Mouse (Mus musculus): ENCODE results near the gene Lims1. TPM values are rescaled to one million over a fixed set of nuclear protein-coding genes. Genes with fewer than 3 reads are reported as not detected.
"Not testable (repeated sequence)": the region's sequence is repeated elsewhere in the genome, so short reads cannot be mapped to it uniquely, and the experiment has no call there.

Lims1 gene
- polyA plus RNA-seq, 1 experiment from 2014 or later: 143 TPM

- H3K27ac ChIP-seq; H3K9ac ChIP-seq; H3K27me3 ChIP-seq (replicated peaks); H3K4me3 ChIP-seq (replicated peaks); H3K9me3 ChIP-seq; H3K36me3 ChIP-seq; ATAC-seq; H3K4me2 ChIP-seq (replicated peaks): not testable (repeated sequence)
- peaks cover 13% of the 10 kb centered on the region; the same call in 1 of the 2 replicates for H3K4me1 ChIP-seq (replicated peaks)
- WGBS: 93% methylated on average over 6 of the region's 6 CpGs
Observed at GRCm38 (mm10) chr10:58327836-58328235, 4.6 kb downstream of the Lims1 start.

GRCm38 (mm10) chr10:58328517-58329108, 5.3 kb downstream of the Lims1 start:
- Histone ChIP-seq H3K27me3 (replicated peaks) (no peaks in the 10 kb centered on the region), H3K9me3 (no peaks in the 10 kb centered on the region), H3K4me1 (replicated peaks) (peaks cover 13% of the 10 kb centered on the region; the same call in 1 of the 2 replicates), H3K27ac (no peak overlapping the region), H3K4me3 (replicated peaks) (no peak overlapping the region), H3K9ac (no peak overlapping the region), H3K4me2 (replicated peaks) (no peak overlapping the region), H3K36me3 (peaks cover 2% of the 10 kb centered on the region; the same call in 1 of the 2 replicates)
- ATAC-seq: no peak
- WGBS: 94% methylated on average over 8 of the region's 8 CpGs

- no peak overlapping the region for H3K27ac ChIP-seq
- H3K9me3 ChIP-seq: no peaks in the 10 kb centered on the region
- H3K36me3 ChIP-seq: peaks cover 2% of the 10 kb centered on the region; the same call in 1 of the 2 replicates
- no peaks in the 10 kb centered on the region for H3K27me3 ChIP-seq (replicated peaks)
- peaks cover 11% of the 10 kb centered on the region for H3K4me1 ChIP-seq (replicated peaks)
- no peak overlapping the region for H3K9ac ChIP-seq
- no peak for ATAC-seq
- no peak overlapping the region for H3K4me3 ChIP-seq (replicated peaks)
- no peak overlapping the region for H3K4me2 ChIP-seq (replicated peaks)
Observed at GRCm38 (mm10) chr10:58330635-58331034, 7.4 kb downstream of the Lims1 start.

GRCm38 (mm10) chr10:58331741-58332140, 8.5 kb downstream of the Lims1 start:
- Histone ChIP-seq H3K4me2 (replicated peaks) (no peak overlapping the region), H3K4me1 (replicated peaks) (peaks cover 7% of the 10 kb centered on the region), H3K27me3 (replicated peaks) (no peaks in the 10 kb centered on the region), H3K27ac (no peak overlapping the region), H3K9ac (no peak overlapping the region), H3K36me3 (peaks cover 2% of the 10 kb centered on the region; the same call in 1 of the 2 replicates), H3K4me3 (replicated peaks) (no peak overlapping the region), H3K9me3 (no peaks in the 10 kb centered on the region)
- no peak for ATAC-seq

- Histone ChIP-seq H3K27me3 (replicated peaks) (no peaks in the 10 kb centered on the region), H3K4me3 (replicated peaks) (no peak overlapping the region), H3K9ac (no peak overlapping the region), H3K4me2 (replicated peaks) (no peak overlapping the region), H3K9me3 (no peaks in the 10 kb centered on the region), H3K36me3 (peaks cover 2% of the 10 kb centered on the region; the same call in 1 of the 2 replicates), H3K4me1 (replicated peaks) (peaks cover 8% of the 10 kb centered on the region), H3K27ac (no peak overlapping the region)
- WGBS: 73% methylated on average over 5 of the region's 5 CpGs
- ATAC-seq: no peak
Observed at GRCm38 (mm10) chr10:58333414-58333813, 10.1 kb downstream of the Lims1 start.

GRCm38 (mm10) chr10:58336156-58336555, 12.9 kb downstream of the Lims1 start:
- Histone ChIP-seq H3K36me3 (no peaks in the 10 kb centered on the region), H3K4me1 (replicated peaks) (peaks cover 10% of the 10 kb centered on the region), H3K27me3 (replicated peaks) (no peaks in the 10 kb centered on the region), H3K9ac (no peak overlapping the region), H3K9me3 (no peaks in the 10 kb centered on the region), H3K4me3 (replicated peaks) (no peak overlapping the region), H3K4me2 (replicated peaks) (no peak overlapping the region), H3K27ac (peak overlapping the region; percentile 71)
- peak; percentile 68 for ATAC-seq
- 53% methylated on average over 1 of the region's 1 CpGs for WGBS

- H3K27ac ChIP-seq: 0 out of 2 replicates have a peak overlapping the region, but pooled peaks have one; percentile 71
- not testable (repeated sequence) for H3K27me3 ChIP-seq (replicated peaks); ATAC-seq; H3K36me3 ChIP-seq; H3K9ac ChIP-seq; H3K4me3 ChIP-seq (replicated peaks); H3K9me3 ChIP-seq; H3K4me2 ChIP-seq (replicated peaks)
- WGBS: 91% methylated on average over 4 of the region's 4 CpGs
- peaks cover 12% of the 10 kb centered on the region for H3K4me1 ChIP-seq (replicated peaks)
Observed at GRCm38 (mm10) chr10:58337091-58337490, 13.8 kb downstream of the Lims1 start.

- Histone ChIP-seq H3K4me1 (replicated peaks) (peaks cover 18% of the 10 kb centered on the region), H3K4me3 (replicated peaks) (no peak overlapping the region), H3K36me3 (no peaks in the 10 kb centered on the region), H3K4me2 (replicated peaks) (no peak overlapping the region), H3K27me3 (replicated peaks) (no peaks in the 10 kb centered on the region), H3K27ac (no peak overlapping the region), H3K9ac (no peak overlapping the region), H3K9me3 (no peaks in the 10 kb centered on the region)
- no peak for ATAC-seq
- WGBS: 24% methylated on average over 1 of the region's 1 CpGs
Observed at GRCm38 (mm10) chr10:58338590-58338989, 15.3 kb downstream of the Lims1 start.

- Histone ChIP-seq H3K4me2 (replicated peaks) (no peak overlapping the region), H3K4me3 (replicated peaks) (no peak overlapping the region), H3K27ac (peak overlapping the region; percentile 81), H3K27me3 (replicated peaks) (no peaks in the 10 kb centered on the region), H3K4me1 (replicated peaks) (peaks cover 12% of the 10 kb centered on the region; the same call in 1 of the 2 replicates), H3K9ac (no peak overlapping the region), H3K36me3 (no peaks in the 10 kb centered on the region), H3K9me3 (no peaks in the 10 kb centered on the region)
- peak; percentile 89 for ATAC-seq
- WGBS: 31% methylated on average over 2 of the region's 2 CpGs
Observed at GRCm38 (mm10) chr10:58341685-58342084, 18.4 kb downstream of the Lims1 start.

GRCm38 (mm10) chr10:58342199-58342598, 18.9 kb downstream of the Lims1 start:
- Histone ChIP-seq H3K27me3 (replicated peaks) (no peaks in the 10 kb centered on the region), H3K4me2 (replicated peaks) (no peak overlapping the region), H3K9ac (no peak overlapping the region), H3K36me3 (no peaks in the 10 kb centered on the region), H3K27ac (peak overlapping the region; percentile 81), H3K4me3 (replicated peaks) (no peak overlapping the region), H3K9me3 (no peaks in the 10 kb centered on the region), H3K4me1 (replicated peaks) (peaks cover 12% of the 10 kb centered on the region; the same call in 1 of the 2 replicates)
- no peak for ATAC-seq
- WGBS: 37% methylated on average over 2 of the region's 2 CpGs

GRCm38 (mm10) chr10:58343552-58343951, 20.3 kb downstream of the Lims1 start:
- no peak overlapping the region for H3K4me3 ChIP-seq (replicated peaks)
- peaks cover 9% of the 10 kb centered on the region; the same call in 1 of the 2 replicates for H3K4me1 ChIP-seq (replicated peaks)
- H3K4me2 ChIP-seq (replicated peaks): no peak overlapping the region
- H3K9me3 ChIP-seq: no peaks in the 10 kb centered on the region
- no peaks in the 10 kb centered on the region for H3K36me3 ChIP-seq
- H3K9ac ChIP-seq: no peak overlapping the region
- H3K27me3 ChIP-seq (replicated peaks): no peaks in the 10 kb centered on the region
- no peak for ATAC-seq
- 94% methylated on average over 3 of the region's 3 CpGs for WGBS
- no peak overlapping the region for H3K27ac ChIP-seq

GRCm38 (mm10) chr10:58350600-58350999, 27.3 kb downstream of the Lims1 start:
- peaks cover 2% of the 10 kb centered on the region; the same call in 1 of the 2 replicates for H3K4me1 ChIP-seq (replicated peaks)
- no peaks in the 10 kb centered on the region for H3K27me3 ChIP-seq (replicated peaks)
- H3K27ac ChIP-seq: no peak overlapping the region
- no peak overlapping the region for H3K4me3 ChIP-seq (replicated peaks)
- H3K36me3 ChIP-seq: no peaks in the 10 kb centered on the region
- 78% methylated on average over 3 of the region's 3 CpGs for WGBS
- no peak overlapping the region for H3K4me2 ChIP-seq (replicated peaks)
- ATAC-seq: no peak
- H3K9me3 ChIP-seq: no peaks in the 10 kb centered on the region
- H3K9ac ChIP-seq: no peak overlapping the region

GRCm38 (mm10) chr10:58351670-58352069, 28.4 kb downstream of the Lims1 start:
- Histone ChIP-seq H3K27me3 (replicated peaks) (no peaks in the 10 kb centered on the region), H3K9me3 (no peaks in the 10 kb centered on the region), H3K4me3 (replicated peaks) (no peak overlapping the region), H3K9ac (no peak overlapping the region), H3K27ac (no peak overlapping the region), H3K36me3 (no peaks in the 10 kb centered on the region), H3K4me1 (replicated peaks) (peaks cover 2% of the 10 kb centered on the region; the same call in 1 of the 2 replicates), H3K4me2 (replicated peaks) (no peak overlapping the region)
- ATAC-seq: peak; percentile 57
- WGBS: 59% methylated on average over 2 of the region's 2 CpGs

All from intestine, embryonic 15.5 days (tissue).